Mouse (Mus musculus): ENCODE data around the gene Gm13199. TPM values are rescaled to one million over a fixed set of nuclear protein-coding genes. Genes with fewer than 3 reads are reported as not detected.

The Gm13199 gene
- 1.4 and 1.9 TPM in 2 replicates for polyA plus RNA-seq (2015; fragmentation: Nextera tagmentation; extraction: Ambion mirVana)

DNA sequence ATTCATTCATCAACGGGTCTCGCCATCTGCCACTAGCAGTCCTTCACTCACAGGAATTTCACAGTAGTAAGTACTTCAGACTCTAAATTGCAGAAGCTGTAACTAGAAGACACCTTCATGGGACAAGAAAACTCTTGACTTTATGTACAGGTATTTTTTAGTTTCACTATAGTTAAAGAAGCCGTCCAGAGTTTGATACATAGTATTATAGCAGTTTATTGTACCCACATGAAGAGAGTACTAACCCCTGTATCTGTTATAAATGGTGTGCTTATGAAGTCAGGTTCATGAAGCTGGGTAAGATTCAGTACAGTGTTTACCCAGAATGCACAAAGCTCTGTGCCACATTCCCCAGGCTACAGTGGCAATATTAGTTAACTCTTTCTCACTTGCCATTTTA, at the start of gene Gm13199:
TSS of gene Gm13199 (minus strand) at position 101 of the 400 bp plus-strand sequence.
- no peaks in the 10 kb centered on the region for H3K4me1 ChIP-seq (replicated peaks; ENCODE audit: control insufficient read depth, insufficient read depth, low read length)
- no peak within 1 kb of the TSS for H3K27ac ChIP-seq (ENCODE audit: low read length)
- peaks cover 14% of the 10 kb centered on the region for H3K36me3 ChIP-seq (ENCODE audit: control insufficient read depth, insufficient read depth)
- 89% methylated on average over 3 of the region's 3 CpGs for WGBS
- H3K4me2 ChIP-seq (ENCODE audit: low read length), result no peak within 1 kb of the TSS
- H3K4me3 ChIP-seq (replicated peaks; ENCODE audit: low read length), result no peak within 1 kb of the TSS
- H3K9me3 ChIP-seq (ENCODE audit: control insufficient read depth, low read length), result no peaks in the 10 kb centered on the region
- no peak within 1 kb of the TSS for H3K9ac ChIP-seq (replicated peaks; ENCODE audit: low read depth, low read length)
- no peaks in the 10 kb centered on the region for H3K27me3 ChIP-seq (replicated peaks; ENCODE audit: control insufficient read depth, insufficient read depth, low read length)
- ATAC-seq, result no peak

DNA sequence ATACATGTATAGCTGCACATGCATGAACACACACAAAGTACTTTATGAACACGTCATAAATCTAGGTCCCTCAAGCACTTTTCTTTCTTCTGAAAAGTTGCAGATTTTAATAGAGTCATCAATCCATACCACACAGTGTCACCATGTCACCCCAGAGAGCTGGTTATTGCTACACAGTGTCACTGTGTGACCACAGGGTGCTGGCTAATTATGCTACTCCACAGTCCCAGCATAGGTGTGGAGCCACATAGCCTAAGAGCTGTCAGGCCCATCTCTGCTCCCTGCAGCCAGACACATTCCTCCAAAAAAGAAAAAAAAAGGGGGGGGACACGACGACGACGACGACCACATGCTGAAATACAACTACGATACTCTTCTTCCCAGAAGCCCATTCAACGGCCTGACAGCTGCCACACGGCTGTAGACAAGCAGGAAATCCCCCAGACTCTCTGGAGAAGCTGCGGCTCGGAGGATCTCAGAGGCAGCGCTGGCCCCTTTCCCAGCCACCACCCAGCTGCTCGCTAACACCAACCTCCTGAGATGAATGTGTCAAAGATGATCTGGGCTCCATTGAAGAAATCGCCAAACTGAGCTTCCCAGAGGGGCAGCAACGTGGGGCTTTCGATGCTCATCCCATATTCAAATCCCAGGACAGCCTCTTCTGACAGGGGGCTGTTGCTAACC, 48.7 kb upstream of the Gm13199 start:
- peaks cover 3% of the 10 kb centered on the region; the same call in 1 of the 2 replicates for H3K36me3 ChIP-seq (ENCODE audit: control insufficient read depth, insufficient read depth)
- H3K4me2 ChIP-seq (ENCODE audit: low read length), result no peak overlapping the region
- H3K27me3 ChIP-seq (replicated peaks; ENCODE audit: control insufficient read depth, insufficient read depth, low read length), result no peaks in the 10 kb centered on the region
- no peak overlapping the region for H3K4me3 ChIP-seq (replicated peaks; ENCODE audit: low read length)
- no peak overlapping the region for H3K9ac ChIP-seq (replicated peaks; ENCODE audit: low read depth, low read length)
- no peak overlapping the region for H3K27ac ChIP-seq (ENCODE audit: low read length)
- 51% methylated on average over 16 of the region's 16 CpGs for WGBS
- H3K4me1 ChIP-seq (replicated peaks; ENCODE audit: control insufficient read depth, insufficient read depth, low read length), result no peaks in the 10 kb centered on the region; the same call in 1 of the 2 replicates
- H3K9me3 ChIP-seq (ENCODE audit: control insufficient read depth, low read length), result no peaks in the 10 kb centered on the region
- peak; percentile 61; the same call in 1 of the 2 replicates for ATAC-seq

DNA sequence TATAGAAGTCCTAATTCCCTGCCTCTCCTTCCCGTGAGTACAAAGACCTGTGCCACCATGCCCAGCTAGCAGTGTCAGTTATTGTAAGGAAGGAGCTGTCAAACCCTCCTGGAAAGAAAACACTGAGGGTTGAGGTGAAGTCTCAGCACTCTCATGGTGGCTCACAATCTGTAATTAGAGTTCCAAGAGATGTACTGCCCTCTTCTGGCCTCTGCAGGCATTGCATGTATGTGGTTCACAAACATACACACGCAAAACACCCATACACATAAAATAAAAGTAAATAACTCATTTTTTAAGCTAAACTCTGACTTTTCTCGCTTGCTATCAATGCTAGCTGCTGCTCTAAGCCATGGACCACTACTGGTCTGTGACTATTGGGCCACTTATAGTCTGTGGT, 43.9 kb upstream of the Gm13199 start:
- peaks cover 2% of the 10 kb centered on the region; the same call in 1 of the 2 replicates for H3K4me1 ChIP-seq (replicated peaks; ENCODE audit: control insufficient read depth, insufficient read depth, low read length)
- ATAC-seq, result peak; percentile 49; the same call in 1 of the 2 replicates

DNA sequence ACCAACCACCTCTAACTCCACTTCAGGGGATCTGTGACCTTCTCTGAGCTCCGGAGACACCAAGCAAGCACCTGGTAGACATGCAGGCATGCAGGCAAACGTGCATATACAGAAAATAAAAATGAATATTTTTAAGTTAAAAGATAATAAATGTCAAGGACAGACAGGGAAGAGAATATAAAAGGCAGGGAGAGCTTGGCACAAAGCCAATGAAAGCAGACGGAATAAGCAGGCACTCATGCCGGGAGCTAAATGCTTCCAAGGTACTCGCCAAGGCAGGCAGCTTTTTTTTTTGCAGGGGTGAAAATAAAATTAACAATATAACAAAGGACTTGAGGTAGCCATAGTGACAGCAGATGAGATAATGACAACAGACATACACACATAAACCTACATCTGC, 43.4 kb upstream of the Gm13199 start:
- Histone ChIP-seq H3K4me2 (ENCODE audit: low read length) (no peak overlapping the region), H3K4me3 (replicated peaks; ENCODE audit: low read length) (no peak overlapping the region), H3K9ac (replicated peaks; ENCODE audit: low read depth, low read length) (no peak overlapping the region), H3K36me3 (ENCODE audit: control insufficient read depth, insufficient read depth) (no peaks in the 10 kb centered on the region; the same call in 1 of the 2 replicates), H3K27ac (ENCODE audit: low read length) (peak overlapping the region; percentile 65), H3K9me3 (ENCODE audit: control insufficient read depth, low read length) (no peaks in the 10 kb centered on the region), H3K27me3 (replicated peaks; ENCODE audit: control insufficient read depth, insufficient read depth, low read length) (no peaks in the 10 kb centered on the region), H3K4me1 (replicated peaks; ENCODE audit: control insufficient read depth, insufficient read depth, low read length) (peaks cover 2% of the 10 kb centered on the region; the same call in 1 of the 2 replicates)
- WGBS, result 18% methylated on average over 5 of the region's 5 CpGs
- ATAC-seq, result peak; percentile 77

More for the DNA sequence above, 43.9 kb upstream of the Gm13199 start:
- Histone ChIP-seq H3K27ac (ENCODE audit: low read length) (peak overlapping the region; percentile 73), H3K9ac (replicated peaks; ENCODE audit: low read depth, low read length) (no peak overlapping the region), H3K4me3 (replicated peaks; ENCODE audit: low read length) (no peak overlapping the region), H3K36me3 (ENCODE audit: control insufficient read depth, insufficient read depth) (no peaks in the 10 kb centered on the region; the same call in 1 of the 2 replicates), H3K27me3 (replicated peaks; ENCODE audit: control insufficient read depth, insufficient read depth, low read length) (no peaks in the 10 kb centered on the region), H3K9me3 (ENCODE audit: control insufficient read depth, low read length) (no peaks in the 10 kb centered on the region), H3K4me2 (ENCODE audit: low read length) (no peak overlapping the region)
- WGBS, result 53% methylated on average over 3 of the region's 3 CpGs

DNA sequence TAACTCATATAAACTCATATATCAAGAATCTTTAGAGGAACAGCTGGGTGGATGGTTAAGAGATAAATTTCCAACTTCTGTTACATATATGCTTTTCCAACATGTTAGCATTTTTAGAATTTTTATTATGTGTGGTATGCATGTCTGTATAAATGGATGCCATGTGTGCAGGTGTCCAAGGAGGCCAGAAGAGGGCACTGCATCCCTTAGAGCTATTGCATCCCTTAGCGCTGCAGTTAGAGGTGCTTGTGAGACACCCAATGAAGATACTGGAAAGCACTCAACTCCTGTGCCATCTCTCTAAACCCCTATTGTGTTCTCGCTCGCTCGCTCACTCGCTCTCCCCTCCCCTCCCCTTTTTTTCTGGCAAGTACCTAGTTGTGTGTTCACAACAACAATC, 37.4 kb upstream of the Gm13199 start:
- Histone ChIP-seq H3K4me1 (replicated peaks; ENCODE audit: control insufficient read depth, insufficient read depth, low read length) (no peaks in the 10 kb centered on the region), H3K4me3 (replicated peaks; ENCODE audit: low read length) (no peak overlapping the region)
- 49% methylated on average over 5 of the region's 5 CpGs for WGBS

DNA sequence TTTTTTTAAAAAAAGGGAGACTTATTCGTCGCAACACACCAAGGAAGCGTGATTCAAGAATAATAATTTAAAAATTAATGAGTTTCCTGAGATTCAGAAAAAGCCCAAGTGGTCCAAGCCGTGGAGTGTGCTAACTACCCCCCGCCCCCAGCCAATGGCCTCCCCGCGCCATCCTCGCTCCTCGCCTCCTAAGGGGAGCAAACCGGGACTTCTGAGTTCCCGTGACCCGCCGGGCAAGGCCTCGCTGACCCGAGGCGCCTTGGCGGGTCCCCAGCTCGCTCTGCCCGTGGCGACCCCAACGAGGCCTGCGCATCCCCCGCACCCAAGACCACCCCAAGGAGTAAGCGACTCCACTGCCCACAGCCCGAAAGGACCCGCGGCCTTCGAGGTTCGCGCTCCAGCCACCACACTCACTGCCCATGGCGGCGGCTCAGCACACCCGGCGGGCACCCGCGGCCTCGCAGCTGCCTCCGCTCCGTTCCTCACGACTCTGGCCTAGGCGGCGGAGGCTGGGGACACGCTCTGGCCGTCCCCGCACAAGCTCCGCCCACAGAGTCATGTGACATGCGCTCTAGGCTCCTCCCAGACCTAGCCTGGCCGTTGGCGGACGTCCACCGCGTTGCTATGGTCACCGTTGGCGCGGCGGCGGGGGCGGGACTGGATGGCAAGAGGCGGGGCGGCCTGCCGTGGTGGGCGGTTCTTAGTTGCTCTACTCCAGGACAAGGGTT, 32.3 kb upstream of the Gm13199 start, which contains the start of gene Sec61a2:
TSS of gene Sec61a2 (minus strand) at position 590 of the 728 bp plus-strand sequence.
- H3K27ac ChIP-seq (ENCODE audit: low read length), result peak within 1 kb of the TSS; percentile 64; the same call in 1 of the 2 replicates
- peak within 1 kb of the TSS; percentile 93 for H3K9ac ChIP-seq (replicated peaks; ENCODE audit: low read depth, low read length)
- 0 out of 2 replicates have a peak, but pooled peaks cover 2% of the 10 kb centered on the region for H3K36me3 ChIP-seq (ENCODE audit: control insufficient read depth, insufficient read depth)
- WGBS, result under 1% methylated on average over 62 of the region's 62 CpGs
- H3K4me3 ChIP-seq (replicated peaks; ENCODE audit: low read length), result peak within 1 kb of the TSS; percentile 95
- no peaks in the 10 kb centered on the region for H3K27me3 ChIP-seq (replicated peaks; ENCODE audit: control insufficient read depth, insufficient read depth, low read length)
- H3K4me1 ChIP-seq (replicated peaks; ENCODE audit: control insufficient read depth, insufficient read depth, low read length), result peaks cover 8% of the 10 kb centered on the region
- peak; percentile 99 for ATAC-seq
- H3K9me3 ChIP-seq (ENCODE audit: control insufficient read depth, low read length), result no peaks in the 10 kb centered on the region
- peak within 1 kb of the TSS; percentile 74 for H3K4me2 ChIP-seq (ENCODE audit: low read length)

More for the DNA sequence above, 37.4 kb upstream of the Gm13199 start:
- Histone ChIP-seq H3K9ac (replicated peaks; ENCODE audit: low read depth, low read length) (no peak overlapping the region), H3K4me2 (ENCODE audit: low read length) (no peak overlapping the region), H3K27me3 (replicated peaks; ENCODE audit: control insufficient read depth, insufficient read depth, low read length) (no peaks in the 10 kb centered on the region), H3K9me3 (ENCODE audit: control insufficient read depth, low read length) (no peaks in the 10 kb centered on the region), H3K27ac (ENCODE audit: low read length) (no peak overlapping the region), H3K36me3 (ENCODE audit: control insufficient read depth, insufficient read depth) (no peaks in the 10 kb centered on the region)
- no peak for ATAC-seq

DNA sequence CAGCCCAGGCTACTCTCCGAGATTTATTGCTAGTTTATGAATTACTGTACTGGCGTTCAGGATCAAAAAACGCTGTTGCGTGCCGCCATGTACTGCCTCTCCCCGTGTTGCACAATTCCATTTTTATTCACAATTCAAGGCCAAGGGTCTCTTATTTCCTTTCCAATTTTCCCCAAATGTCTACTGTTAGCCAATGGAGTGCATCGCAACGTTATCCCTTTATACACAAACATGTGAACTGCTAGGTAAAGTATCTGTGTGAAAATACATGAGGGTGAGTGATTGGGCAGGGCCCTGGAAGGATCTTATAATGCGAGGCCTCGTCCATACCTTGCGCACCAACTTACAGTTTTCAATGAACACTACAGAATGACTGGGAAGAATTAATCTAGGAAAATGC, 31.6 kb upstream of the Gm13199 start:
- peak overlapping the region; percentile 74 for H3K4me2 ChIP-seq (ENCODE audit: low read length)
- no peak overlapping the region for H3K27ac ChIP-seq (ENCODE audit: low read length)
- 0 out of 2 replicates have a peak, but pooled peaks have one; percentile 14 for ATAC-seq
- H3K4me1 ChIP-seq (replicated peaks; ENCODE audit: control insufficient read depth, insufficient read depth, low read length), result peaks cover 8% of the 10 kb centered on the region
- 40% methylated on average over 11 of the region's 11 CpGs for WGBS
- H3K9ac ChIP-seq (replicated peaks; ENCODE audit: low read depth, low read length), result peak overlapping the region; percentile 93
- peaks cover 2% of the 10 kb centered on the region; the same call in 1 of the 2 replicates for H3K36me3 ChIP-seq (ENCODE audit: control insufficient read depth, insufficient read depth)
- no peaks in the 10 kb centered on the region for H3K27me3 ChIP-seq (replicated peaks; ENCODE audit: control insufficient read depth, insufficient read depth, low read length)
- H3K4me3 ChIP-seq (replicated peaks; ENCODE audit: low read length), result peak overlapping the region; percentile 95
- no peaks in the 10 kb centered on the region for H3K9me3 ChIP-seq (ENCODE audit: control insufficient read depth, low read length)

DNA sequence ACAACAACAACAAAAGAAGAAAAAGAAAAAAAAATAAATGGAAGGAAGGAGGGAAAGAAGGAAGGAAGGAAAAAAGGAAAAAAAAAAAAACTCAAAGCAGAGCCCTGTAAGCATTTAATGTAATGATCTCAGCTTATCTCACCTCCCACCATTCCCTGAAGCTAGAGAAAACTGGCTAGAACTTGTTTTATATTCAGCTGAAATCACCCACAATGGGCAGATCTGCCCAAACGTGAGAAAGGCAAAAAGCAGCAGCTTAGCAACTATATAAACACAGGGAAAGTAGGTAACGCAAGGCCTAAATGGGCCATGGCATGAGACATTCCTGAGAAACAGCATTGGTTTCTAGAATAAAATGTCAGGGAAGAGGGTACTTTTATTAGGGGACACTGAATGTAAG, 26.7 kb upstream of the Gm13199 start:
- ATAC-seq, result no peak
- peaks cover 6% of the 10 kb centered on the region for H3K4me1 ChIP-seq (replicated peaks; ENCODE audit: control insufficient read depth, insufficient read depth, low read length)
- no peaks in the 10 kb centered on the region for H3K27me3 ChIP-seq (replicated peaks; ENCODE audit: control insufficient read depth, insufficient read depth, low read length)
- no peak overlapping the region for H3K9ac ChIP-seq (replicated peaks; ENCODE audit: low read depth, low read length)
- 72% methylated on average over 2 of the region's 2 CpGs for WGBS
- H3K4me3 ChIP-seq (replicated peaks; ENCODE audit: low read length), result no peak overlapping the region
- peaks cover 21% of the 10 kb centered on the region for H3K36me3 ChIP-seq (ENCODE audit: control insufficient read depth, insufficient read depth)
- no peak overlapping the region for H3K4me2 ChIP-seq (ENCODE audit: low read length)
- H3K27ac ChIP-seq (ENCODE audit: low read length), result no peak overlapping the region
- no peaks in the 10 kb centered on the region for H3K9me3 ChIP-seq (ENCODE audit: control insufficient read depth, low read length)

DNA sequence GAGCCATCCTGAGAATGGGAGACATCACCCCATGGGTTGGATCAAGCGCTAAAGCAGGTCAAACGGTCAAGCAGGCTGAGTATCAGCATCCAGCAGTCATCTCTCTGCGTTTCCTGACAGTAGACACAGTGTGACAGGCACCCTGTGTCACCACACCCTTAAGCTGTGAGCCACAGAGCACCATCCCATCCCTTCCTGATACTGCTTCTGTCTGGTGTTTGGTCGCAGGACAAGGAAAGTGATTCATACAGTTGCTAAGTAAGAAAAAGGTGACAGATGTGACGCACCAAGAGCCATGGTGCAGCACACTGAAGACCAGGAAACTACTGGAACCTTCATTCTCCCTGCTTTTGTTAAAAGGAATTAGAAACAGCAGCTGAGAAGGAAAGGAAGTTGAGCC, 26.1 kb upstream of the Gm13199 start:
- no peak for ATAC-seq
- H3K36me3 ChIP-seq (ENCODE audit: control insufficient read depth, insufficient read depth), result peaks cover 22% of the 10 kb centered on the region
- WGBS, result 87% methylated on average over 5 of the region's 5 CpGs

More for the DNA sequence above, 26.1 kb upstream of the Gm13199 start:
- Histone ChIP-seq H3K27ac (ENCODE audit: low read length) (no peak overlapping the region), H3K4me3 (replicated peaks; ENCODE audit: low read length) (no peak overlapping the region), H3K4me2 (ENCODE audit: low read length) (no peak overlapping the region), H3K9me3 (ENCODE audit: control insufficient read depth, low read length) (no peaks in the 10 kb centered on the region), H3K27me3 (replicated peaks; ENCODE audit: control insufficient read depth, insufficient read depth, low read length) (no peaks in the 10 kb centered on the region), H3K9ac (replicated peaks; ENCODE audit: low read depth, low read length) (no peak overlapping the region), H3K4me1 (replicated peaks; ENCODE audit: control insufficient read depth, insufficient read depth, low read length) (peaks cover 3% of the 10 kb centered on the region)

Measured in forebrain, embryonic 16.5 days (tissue).